Comparison of ENCODE assay signal across 8 mouse cellular contexts in the genomic region with DNA sequence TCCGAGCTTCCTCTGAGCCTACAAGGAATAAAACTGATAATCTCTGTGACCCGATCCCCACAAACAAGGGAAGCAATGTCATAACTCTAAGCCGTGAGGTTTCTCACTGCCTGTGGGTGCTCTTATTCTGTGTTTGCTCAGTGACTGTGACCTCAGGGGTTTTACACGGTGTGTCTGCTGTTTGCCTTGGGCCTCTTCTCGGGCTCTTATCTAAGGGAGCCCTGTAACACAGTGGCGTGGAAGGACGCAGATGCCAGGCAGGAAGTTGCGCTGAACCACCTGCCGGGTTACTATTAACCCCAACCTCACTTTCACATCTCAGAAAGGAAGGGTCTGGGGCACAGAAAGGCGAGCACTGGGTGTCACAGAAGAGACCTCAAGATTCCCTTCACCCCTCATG.
DNase-seq lines count a peak whose midpoint lies in the region; ATAC-seq lines count a peak whose summit lies in the region.

No protein-coding gene starts in this region.

- H3K4me2 ChIP-seq in liver, embryonic 15.5 days, result peak overlapping the region; percentile 76
- 0 out of 2 replicates have a peak overlapping the region, but pooled peaks have one; percentile 10 for H3K4me2 ChIP-seq in stomach, embryonic 14.5 days (replicated peaks; ENCODE audit: low read depth, low read length)
- no peak overlapping the region for H3K4me2 ChIP-seq in midbrain, embryonic 16.5 days (ENCODE audit: low read length)

- H3K27me3 ChIP-seq in erythroblast, embryonic 14.5 days (ENCODE audit: control insufficient read depth), result no peaks in the 10 kb centered on the region
- no peaks in the 10 kb centered on the region for H3K27me3 ChIP-seq in liver, embryonic 15.5 days
- H3K27me3 ChIP-seq in stomach, embryonic 14.5 days (ENCODE audit: control insufficient read depth, insufficient read depth, low read length), result no peaks in the 10 kb centered on the region
- no peaks in the 10 kb centered on the region for H3K27me3 ChIP-seq in midbrain, embryonic 16.5 days (ENCODE audit: control insufficient read depth, insufficient read depth, low read depth, low read length)

- peaks cover 4% of the 10 kb centered on the region for H3K9me3 ChIP-seq in erythroblast, embryonic 14.5 days (ENCODE audit: control insufficient read depth, low read length)
- no peaks in the 10 kb centered on the region for H3K9me3 ChIP-seq in liver, embryonic 15.5 days (replicated peaks)
- no peaks in the 10 kb centered on the region for H3K9me3 ChIP-seq in stomach, embryonic 14.5 days (ENCODE audit: control insufficient read depth, low read depth, low read length)
- no peaks in the 10 kb centered on the region for H3K9me3 ChIP-seq in midbrain, embryonic 16.5 days (replicated peaks; ENCODE audit: control insufficient read depth, low read length, poor library complexity, severe bottlenecking)

- H3K36me3 ChIP-seq in erythroblast, embryonic 14.5 days (ENCODE audit: control insufficient read depth), result peaks cover 32% of the 10 kb centered on the region
- H3K36me3 ChIP-seq in liver, embryonic 15.5 days (replicated peaks), result peaks cover 15% of the 10 kb centered on the region
- H3K36me3 ChIP-seq in stomach, embryonic 14.5 days (ENCODE audit: control insufficient read depth, insufficient read depth, low read length), result no peaks in the 10 kb centered on the region
- H3K36me3 ChIP-seq in midbrain, embryonic 16.5 days (ENCODE audit: control insufficient read depth, insufficient read depth, low read length), result peaks cover 5% of the 10 kb centered on the region

- H3K4me1 ChIP-seq in erythroblast, embryonic 14.5 days (ENCODE audit: control insufficient read depth), result peaks cover 69% of the 10 kb centered on the region
- peaks cover 60% of the 10 kb centered on the region for H3K4me1 ChIP-seq in liver, embryonic 15.5 days (replicated peaks)
- H3K4me1 ChIP-seq in stomach, embryonic 14.5 days (ENCODE audit: control insufficient read depth, insufficient read depth, low read length), result peaks cover 7% of the 10 kb centered on the region; the same call in 1 of the 2 replicates
- H3K4me1 ChIP-seq in midbrain, embryonic 16.5 days (ENCODE audit: control insufficient read depth, insufficient read depth, low read length), result no peaks in the 10 kb centered on the region; the same call in 1 of the 2 replicates

- peak; percentile 78 for ATAC-seq in liver, embryonic 15.5 days (ENCODE audit: insufficient read depth)
- peak; percentile 74 for ATAC-seq in stomach, embryonic 14.5 days (ENCODE audit: insufficient number of reproducible peaks, insufficient read depth, low FRiP score, low read depth)
- ATAC-seq in cerebellum, adult (ENCODE audit: insufficient number of reproducible peaks, low FRiP score, low TSS enrichment), result no peak
- ATAC-seq in midbrain, embryonic 16.5 days, result no peak

- peak overlapping the region; percentile 99 for H3K27ac ChIP-seq in liver, embryonic 15.5 days (replicated peaks)
- peak overlapping the region; percentile 63 for H3K27ac ChIP-seq in stomach, embryonic 14.5 days (ENCODE audit: low read length)
- no peak overlapping the region for H3K27ac ChIP-seq in midbrain, embryonic 16.5 days (ENCODE audit: low read length)

- peak; percentile 40 for DNase-seq in spleen, adult 12 weeks (ENCODE audit: low spot score)
- DNase-seq in spleen, postnatal 14 days (ENCODE audit: low spot score in 2 of 2), result no peak
- no peak for DNase-seq in gastrocnemius, adult 8-10 months (ENCODE audit: low spot score in 2 of 2)

- peak overlapping the region; percentile 57 for H3K4me3 ChIP-seq in erythroblast, embryonic 14.5 days (replicated peaks)
- peak overlapping the region; percentile 43 for H3K4me3 ChIP-seq in liver, embryonic 15.5 days (replicated peaks)
- H3K4me3 ChIP-seq in stomach, embryonic 14.5 days (ENCODE audit: low read depth, low read length), result no peak overlapping the region
- H3K4me3 ChIP-seq in midbrain, embryonic 16.5 days (ENCODE audit: low read depth, low read length), result no peak overlapping the region

- peak overlapping the region; percentile 63 for H3K9ac ChIP-seq in liver, embryonic 15.5 days
- no peak overlapping the region for H3K9ac ChIP-seq in stomach, embryonic 14.5 days (replicated peaks; ENCODE audit: low read depth, low read length)
- H3K9ac ChIP-seq in midbrain, embryonic 16.5 days (ENCODE audit: low read depth, low read length), result no peak overlapping the region

- WGBS in liver, embryonic 15.5 days (ENCODE audit: insufficient replicate concordance), result 6% methylated on average over 10 of the region's 10 CpGs
- 52% methylated on average over 10 of the region's 10 CpGs for WGBS in stomach, embryonic 14.5 days
- whole genome bisulfite sequencing in midbrain, embryonic 16.5 days, result 75% methylated on average over 10 of the region's 10 CpGs

Comparison
In these comparisons a context has a peak if more than half of its experiments do, and no peak if none do; other contexts are left out.
1. H3K4me3 ChIP-seq: peak in erythroblast, embryonic 14.5 days (single experiment) and liver, embryonic 15.5 days (single experiment); none in stomach, embryonic 14.5 days (single experiment) and midbrain, embryonic 16.5 days (single experiment).
2. ATAC-seq: peak in liver, embryonic 15.5 days (single experiment) and stomach, embryonic 14.5 days (single experiment); none in cerebellum, adult (single experiment) and midbrain, embryonic 16.5 days (single experiment).